Mouse (Mus musculus) cerebellum, adult 2 months (tissue): ENCODE measurements at regions not wholly inside any gene's neighbourhood (a gene's known extent, or its start where the extent isn't known, plus 50 kb on each side); places are given as distances from the start of the nearest gene placed in this dataset.

Experiments
- CTCF ChIP-seq: fragments of 200-500 bp; IDR thresholded peaks from 2 replicates; pipeline ENCODE4 v1.5.1; 2011; ENCODE audit warnings: low read depth, mild to moderate bottlenecking, control low read depth, low read length, moderate library complexity, borderline replicate concordance; ENCODE audit not compliant: insufficient read depth
- POLR2A ChIP-seq: fragments of 200-500 bp; IDR thresholded peaks from 2 replicates; pipeline ENCODE4 v1.6.1; 2011; ENCODE audit warnings: low read length, control low read depth, borderline replicate concordance; ENCODE audit not compliant: insufficient read depth

DNA sequence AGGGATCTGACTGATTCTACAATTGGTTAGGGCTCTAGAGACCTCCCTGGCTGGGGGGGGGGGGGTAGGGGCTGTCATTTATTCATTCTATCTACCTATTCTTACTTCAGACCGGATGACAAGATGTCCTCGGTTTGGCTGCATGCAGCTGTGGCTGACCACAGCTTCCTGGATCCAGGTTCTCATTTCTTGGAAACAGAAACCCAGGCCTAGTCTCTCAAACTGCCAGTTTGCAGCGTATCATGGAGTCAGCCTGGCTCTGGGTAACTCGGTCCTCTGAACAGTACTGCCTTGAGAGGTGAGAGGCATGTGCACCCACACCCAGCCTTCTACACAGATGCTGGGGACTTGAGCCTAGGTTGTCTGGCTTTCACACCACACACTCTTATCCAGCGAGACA is 62.1 kb upstream of the Elovl6 start:
- TF ChIP-seq CTCF (no peak), POLR2A (no peak)
